Mouse (Mus musculus) lung, adult 2 months (tissue): ENCODE results near the gene Prodh2.

ENCODE experiments used
- CTCF ChIP-seq: fragments of 200-500 bp; IDR thresholded peaks from 2 replicates; pipeline ENCODE4 v1.5.1; 2011; ENCODE audit warnings: mild to moderate bottlenecking, low read length, control low read depth; ENCODE audit not compliant: insufficient read depth
- POLR2A ChIP-seq: fragments of 200-500 bp; IDR thresholded peaks from 2 replicates; pipeline ENCODE4 v1.6.1; 2011; ENCODE audit warnings: low read depth, mild to moderate bottlenecking, control low read depth, low read length, borderline replicate concordance; ENCODE audit errors: extremely low read depth

- TF ChIP-seq CTCF (no peak), POLR2A (no peak)
Measured at GRCm38 (mm10) chr7:30557901-30558514, 64.6 kb downstream of the Prodh2 start.
